8 mouse cellular contexts compared by ENCODE assay signal in genomic region chr19:45658556-45659268, GRCm38 (mm10). TPM values are rescaled to one million over a fixed set of nuclear protein-coding genes. Genes with fewer than 3 reads are reported as not detected.
A peak's percentile ranks its signal among the peaks of the same experiment; 100 is the strongest.
DNase-seq lines count a peak whose midpoint lies in the region; ATAC-seq and TF ChIP-seq lines count a peak whose summit lies in the region.

No protein-coding gene starts in this region.

- 65% methylated on average over 10 of the region's 10 CpGs for WGBS in forebrain, embryonic 14.5 days
- WGBS in liver, embryonic 12.5 days (ENCODE audit: insufficient replicate concordance) = 42% methylated on average over 10 of the region's 10 CpGs

- no peak for TF ChIP-seq RAD21 in CH12.LX (IDR thresholded peaks at IDR 0.05; ENCODE audit: low read depth, low read length)

- H3K9me3 ChIP-seq in CH12.LX (replicated peaks; ENCODE audit: low read length) = no peaks in the 10 kb centered on the region
- H3K9me3 ChIP-seq in forebrain, embryonic 14.5 days (replicated peaks; ENCODE audit: control insufficient read depth, low read length) = no peaks in the 10 kb centered on the region
- H3K9me3 ChIP-seq in liver, embryonic 12.5 days (replicated peaks) = no peaks in the 10 kb centered on the region

- in situ Hi-C loops in CH12.LX (cut with MboI; ENCODE audit: low pct_ligation_motif_present, low pct_unique_long_range_greater_than_20kb, low sequenced_read_pairs) = no loop called here

- H3K27me3 ChIP-seq in CH12.LX (replicated peaks) = no peaks in the 10 kb centered on the region
- no peaks in the 10 kb centered on the region for H3K27me3 ChIP-seq in forebrain, embryonic 14.5 days (replicated peaks; ENCODE audit: control insufficient read depth, insufficient read depth, low read length)
- H3K27me3 ChIP-seq in liver, embryonic 12.5 days (replicated peaks) = no peaks in the 10 kb centered on the region

- H3K4me3 ChIP-seq in CH12.LX (replicated peaks in 1 of 3; ENCODE audit: low read depth in 2 of 3, low read length in 2 of 3, poor library complexity in 1 of 3) = peak overlapping the region; percentile 61 to 91 (median 84)
- peak overlapping the region; percentile 78 for H3K4me3 ChIP-seq in forebrain, embryonic 14.5 days (ENCODE audit: low read depth, low read length)
- H3K4me3 ChIP-seq in liver, embryonic 12.5 days = peak overlapping the region; percentile 93

- dilution Hi-C loops in CH12.LX (cut with MboI; ENCODE audit: extremely low pct_ligation_motif_present, extremely low pct_unique_long_range_greater_than_20kb, low sequenced_read_pairs) = no loop called here

- peak overlapping the region; percentile 97 for H3K9ac ChIP-seq in CH12.LX (ENCODE audit: insufficient read depth, low read depth)
- peak overlapping the region; percentile 98 for H3K9ac ChIP-seq in forebrain, embryonic 14.5 days (ENCODE audit: low read length)
- peak overlapping the region; percentile 99 for H3K9ac ChIP-seq in liver, embryonic 12.5 days

- TF ChIP-seq CTCF in CH12.LX (conservative IDR thresholded peaks at IDR 0.05 in 1 of 2, IDR thresholded peaks at IDR 0.05 in 1 of 2; ENCODE audit: low read depth in 2 of 2, low read length in 2 of 2) = no peak

- no peak for ATAC-seq in forebrain, embryonic 14.5 days
- no peak for ATAC-seq in liver, embryonic 12.5 days

- peaks cover 7% of the 10 kb centered on the region; the same call in 1 of the 2 replicates for H3K79me2 ChIP-seq in CH12.LX (replicated peaks; ENCODE audit: control insufficient read depth, extremely low read depth, insufficient read depth, poor library complexity, severe bottlenecking)

- H3K36me3 ChIP-seq in CH12.LX (replicated peaks in 1 of 2; ENCODE audit: control insufficient read depth in 1 of 2, insufficient read depth in 1 of 2, low read length in 1 of 2) = peaks cover 5 to 11% of the 10 kb centered on the region in 2 experiments
- H3K36me3 ChIP-seq in forebrain, embryonic 14.5 days (ENCODE audit: control insufficient read depth, insufficient read depth, low read length) = no peaks in the 10 kb centered on the region
- no peaks in the 10 kb centered on the region for H3K36me3 ChIP-seq in liver, embryonic 12.5 days

- no peak for TF ChIP-seq EP300 in CH12.LX (IDR thresholded peaks at IDR 0.05; ENCODE audit: low read length)

- H3K4me2 ChIP-seq in CH12.LX (ENCODE audit: insufficient read depth, low read depth, poor library complexity, severe bottlenecking) = peak overlapping the region; percentile 79
- H3K4me2 ChIP-seq in forebrain, embryonic 14.5 days (ENCODE audit: low read length) = peak overlapping the region; percentile 53
- peak overlapping the region; percentile 86 for H3K4me2 ChIP-seq in liver, embryonic 12.5 days

- DNase-seq in heart, adult 11 months = peak; percentile 82
- DNase-seq in heart, adult 18-20 months = no peak
- peak; percentile 10 for DNase-seq in CH12.LX (ENCODE audit: extremely low read depth)
- DNase-seq in forebrain, embryonic 14.5 days (ENCODE audit: low spot score) = no peak
- DNase-seq in urinary bladder, postnatal 25 days (ENCODE audit: low spot score) = no peak
- DNase-seq in right cerebral cortex, postnatal 10 days (ENCODE audit: low spot score in 2 of 2) = no peak
- DNase-seq in gastrocnemius, postnatal 10 days = no peak

- H3K4me1 ChIP-seq in CH12.LX (ENCODE audit: control insufficient read depth in 1 of 2, insufficient read depth in 2 of 2) = peaks cover 5 to 37% of the 10 kb centered on the region in 2 experiments; a peak in 3 of 4 replicates
- peaks cover 16% of the 10 kb centered on the region for H3K4me1 ChIP-seq in forebrain, embryonic 14.5 days (ENCODE audit: control insufficient read depth, insufficient read depth, low read length)
- peaks cover 54% of the 10 kb centered on the region for H3K4me1 ChIP-seq in liver, embryonic 12.5 days

- H3K27ac ChIP-seq in CH12.LX (ENCODE audit: insufficient read depth, low read depth) = no peak overlapping the region
- H3K27ac ChIP-seq in forebrain, embryonic 14.5 days (ENCODE audit: low read depth, low read length) = no peak overlapping the region
- peak overlapping the region; percentile 97 for H3K27ac ChIP-seq in liver, embryonic 12.5 days

- TF ChIP-seq POLR2A in CH12.LX (IDR thresholded peaks at IDR 0.05; ENCODE audit: low read depth, low read length) = no peak

TF ChIP-seq in CH12.LX, 34 proteins besides CTCF, POLR2A, EP300 and RAD21:
- TF ChIP-seq HCFC1 (IDR thresholded peaks at IDR 0.05; ENCODE audit: low read depth, low read length) = no peak
- no peak for TF ChIP-seq ZC3H11A (IDR thresholded peaks at IDR 0.05; ENCODE audit: low read depth, low read length)
- TF ChIP-seq MEF2A (IDR thresholded peaks at IDR 0.05; ENCODE audit: borderline replicate concordance, low read depth, low read length) = no peak
- no peak for TF ChIP-seq POLR2AphosphoS2 (IDR thresholded peaks at IDR 0.05; ENCODE audit: low read depth, low read length)
- no peak for TF ChIP-seq USF1 (IDR thresholded peaks at IDR 0.05; ENCODE audit: low read depth, low read length)
- TF ChIP-seq MAX (IDR thresholded peaks at IDR 0.05; ENCODE audit: low read length) = no peak
- TF ChIP-seq TCF12 (IDR thresholded peaks at IDR 0.05; ENCODE audit: low read depth, low read length) = no peak
- TF ChIP-seq UBTF (IDR thresholded peaks at IDR 0.05; ENCODE audit: low read depth, low read length) = no peak

RNA-seq across cellular contexts. Expression of gene Fbxw4, which starts 1.4 kb away (rescaled TPM):
- total RNA-seq in heart, adult 18-20 months (2021) = 10 to 100 TPM; 26.9 to 31.0 TPM
- total RNA-seq in CH12.LX (2012; rRNA removed) (3.2 and 4.5 TPM in 2 replicates), CH12.LX (2014; rRNA removed) (4.8 and 7.5 TPM in 2 replicates)
- polyA plus RNA-seq in CH12.LX (2012; ENCODE audit: insufficient read length, low read depth) = 5.5 and 8.6 TPM in 2 replicates
- polyA plus RNA-seq in forebrain, embryonic 14.5 days (2014; fragmentation: Nextera tagmentation; extraction: Ambion mirVana) = 4.0 and 4.7 TPM in 2 replicates
- 4.3 and 4.6 TPM in 2 replicates for polyA plus RNA-seq in liver, embryonic 12.5 days (2016; fragmentation: Nextera tagmentation; extraction: Ambion mirVana)
- 10 to 100 TPM; 23.3 to 24.7 TPM for total RNA-seq in gastrocnemius, postnatal 10 days (2021)

Comparison
In these comparisons a context has a peak if more than half of its experiments do, and no peak if none do; other contexts are left out.
1. DNase-seq: peak in heart, adult 11 months (single experiment) and CH12.LX (single experiment); none in heart, adult 18-20 months (0 of 2), forebrain, embryonic 14.5 days (single experiment), urinary bladder, postnatal 25 days (single experiment), right cerebral cortex, postnatal 10 days (0 of 2) and gastrocnemius, postnatal 10 days (single experiment).
2. Peak in every context shown above with its lines, with median percentiles within 50 percentile points of each other: H3K4me2 ChIP-seq, H3K4me3 ChIP-seq and H3K9ac ChIP-seq.